Mouse (Mus musculus): ENCODE measurements around the gene Maml3.

DNA sequence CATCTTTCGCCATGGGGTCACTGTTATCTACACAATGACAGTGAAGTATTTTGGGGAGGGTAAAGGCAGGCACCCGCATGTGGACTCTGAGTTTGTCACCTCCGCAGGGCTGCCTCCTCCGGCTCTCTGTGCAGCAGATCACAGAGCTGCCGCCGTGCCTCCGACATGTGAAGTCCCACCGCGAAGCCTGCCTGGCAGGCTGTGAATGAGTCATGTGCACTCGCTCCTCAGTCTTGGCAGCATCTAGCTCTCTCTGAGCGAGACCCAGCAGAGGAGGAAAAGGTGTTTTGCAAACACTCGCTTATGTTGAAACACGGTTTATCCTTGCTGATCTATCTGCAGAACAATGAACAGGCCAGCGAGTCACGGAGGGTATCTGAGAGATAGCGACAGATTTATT lies 35.3 kb upstream of the Maml3 start:
- no peak for TF ChIP-seq EP300 (optimal IDR thresholded peaks at IDR 0.05)
- TF ChIP-seq CTCF (IDR thresholded peaks at IDR 0.05; ENCODE audit: low read depth), result no peak

All from stomach, postnatal 0 days (tissue).